Mouse (Mus musculus) kidney, embryonic 14.5 days (tissue): ENCODE data around the gene Dock8. TPM values are rescaled to one million over a fixed set of nuclear protein-coding genes. Genes with fewer than 3 reads are reported as not detected.

Experiments
- ATAC-seq: fragments of 200-750 bp; cut with Nextera tagmentation; 2 replicates; pipeline ENCODE4 v1.8.0; 2017; ENCODE audit warnings: moderate number of reproducible peaks, mild to moderate bottlenecking, moderate TSS enrichment, moderate library complexity; ENCODE audit not compliant: low FRiP score, low TSS enrichment
- H3K27ac ChIP-seq: fragments of 300-500 bp; sonication (generic); 2 replicates; pipeline ENCODE4 v1.5.1; 2014; ENCODE audit warnings: low read depth, mild to moderate bottlenecking, low read length, moderate library complexity, mixed read lengths
- H3K27me3 ChIP-seq: fragments of 300-500 bp; sonication (generic); 2 replicates; pipeline ENCODE4 v1.6.1; 2014; ENCODE audit warnings: mild to moderate bottlenecking, low read length; ENCODE audit not compliant: control insufficient read depth, insufficient read depth
- H3K36me3 ChIP-seq: fragments of 300-500 bp; sonication (generic); 2 replicates; pipeline ENCODE4 v1.6.1; 2014; ENCODE audit warnings: low read length, mixed read lengths; ENCODE audit not compliant: control insufficient read depth, insufficient read depth
- H3K4me1 ChIP-seq: fragments of 300-500 bp; sonication (generic); 2 replicates; pipeline ENCODE4 v1.6.1; 2014; ENCODE audit warnings: low read length, mixed read lengths; ENCODE audit not compliant: control insufficient read depth, insufficient read depth
- H3K4me2 ChIP-seq: fragments of 300-500 bp; sonication (generic); replicated peaks from 2 replicates; pipeline ENCODE4 v1.6.1; 2014; ENCODE audit warnings: low read depth, mild to moderate bottlenecking, low read length
- H3K4me3 ChIP-seq: fragments of 300-500 bp; sonication (generic); 2 replicates; pipeline ENCODE4 v1.5.1; 2014; ENCODE audit warnings: mild to moderate bottlenecking, low read length
- H3K9ac ChIP-seq: fragments of 300-500 bp; sonication (generic); 2 replicates; pipeline ENCODE4 v1.6.1; 2014; ENCODE audit warnings: low read depth, mild to moderate bottlenecking, low read length, moderate library complexity
- H3K9me3 ChIP-seq: fragments of 300-500 bp; sonication (generic); 2 replicates; pipeline ENCODE4 v1.6.1; 2016; ENCODE audit warnings: low read length; ENCODE audit not compliant: control insufficient read depth
- WGBS: fragments of 180-500 bp; shearing (Covaris S2); extraction: QIAGEN DNeasy Blood & Tissue Kit; methylation state at CpG from one replicate; pipeline ENCODE4 v1.1.7; 2014; 5-methylcytosine and 5-hydroxymethylcytosine counted together
- polyA plus RNA-seq: library from polyadenylated mRNA; unstranded; fragments of >200 nt; fragmentation: Nextera tagmentation; extraction: Ambion mirVana; gene quantifications from 2 replicates; pipeline ENCODE4 v1.2.1, GENCODE M21; 2014

Dock8 gene
- polyA plus RNA-seq, 1 experiment from 2014 or later, result 4.9 TPM

DNA sequence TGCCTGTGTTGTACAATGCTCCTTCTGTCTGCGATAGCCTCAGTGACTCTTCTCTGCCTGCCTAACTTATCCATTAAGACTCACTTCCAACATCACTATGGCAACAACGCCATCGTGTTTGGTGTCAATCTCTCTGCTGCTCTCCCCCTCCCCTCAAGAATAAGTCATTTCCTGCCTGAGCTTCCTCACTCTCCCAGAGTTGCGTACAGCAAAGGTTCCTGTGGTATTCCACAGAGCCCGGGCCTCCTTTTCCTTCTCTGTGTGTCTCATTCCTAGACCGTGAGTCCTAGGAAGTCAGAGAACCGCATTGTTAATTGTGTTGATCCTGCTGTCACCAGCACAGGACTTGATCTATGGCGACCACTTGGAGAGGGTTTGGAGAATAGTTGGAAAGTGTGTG lies 4.4 kb upstream of the Dock8 start:
- Histone ChIP-seq H3K27ac (no peak overlapping the region), H3K4me3 (no peak overlapping the region), H3K36me3 (no peaks in the 10 kb centered on the region), H3K27me3 (peaks cover 12% of the 10 kb centered on the region), H3K4me2 (no peak overlapping the region), H3K9ac (no peak overlapping the region), H3K9me3 (no peaks in the 10 kb centered on the region), H3K4me1 (0 out of 2 replicates have a peak, but pooled peaks cover 3% of the 10 kb centered on the region)
- no peak for ATAC-seq
- WGBS, result 25% methylated on average over 8 of the region's 8 CpGs

DNA sequence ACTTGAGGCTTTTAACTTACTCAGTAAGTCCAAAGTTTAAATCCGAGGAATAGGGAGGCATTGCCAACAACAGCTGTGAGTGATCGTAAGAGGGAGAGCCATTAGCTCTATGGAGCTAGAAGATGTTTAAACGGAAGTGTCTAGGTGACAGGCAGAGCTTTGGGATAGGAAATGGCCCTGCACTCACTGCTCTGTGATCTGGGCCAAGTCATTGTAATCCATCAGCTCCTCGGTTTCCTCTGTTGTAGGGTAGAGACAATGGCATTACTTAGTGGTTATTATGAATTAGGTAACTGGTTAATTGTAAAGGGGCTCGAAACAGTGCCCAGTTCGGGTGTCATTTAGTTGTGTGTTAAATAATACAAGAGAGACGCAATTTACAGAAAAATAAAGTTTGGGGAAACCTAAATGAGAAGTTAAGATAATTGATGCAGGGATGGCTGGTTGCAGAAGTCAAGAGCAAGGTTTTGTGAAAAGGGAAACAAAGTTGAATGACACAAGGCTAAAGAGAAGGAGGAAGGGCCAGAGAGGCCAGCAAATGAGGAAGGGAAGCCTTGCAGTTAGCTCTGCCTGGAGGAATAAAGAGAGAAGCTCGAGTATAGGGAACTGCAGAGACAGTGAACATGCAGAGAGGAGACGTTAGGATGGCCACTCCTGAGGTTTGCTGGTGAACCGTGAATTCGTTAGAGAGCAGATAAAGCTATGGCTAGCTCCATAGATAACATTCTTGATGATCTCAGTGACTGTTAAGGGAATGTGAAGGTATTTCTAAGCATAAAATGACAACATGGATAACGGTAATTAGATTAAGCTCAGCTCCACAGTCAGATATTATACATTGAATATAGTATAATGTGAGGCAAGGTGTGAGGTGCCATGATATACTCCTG lies 2.3 kb upstream of the Dock8 start:
- 0 out of 2 replicates have a peak, but pooled peaks cover 10% of the 10 kb centered on the region for H3K4me1 ChIP-seq
- no peak overlapping the region for H3K27ac ChIP-seq
- H3K9me3 ChIP-seq, result no peaks in the 10 kb centered on the region
- peaks cover 30% of the 10 kb centered on the region for H3K27me3 ChIP-seq
- H3K36me3 ChIP-seq, result no peaks in the 10 kb centered on the region
- no peak overlapping the region for H3K4me2 ChIP-seq
- no peak overlapping the region for H3K4me3 ChIP-seq
- 66% methylated on average over 12 of the region's 12 CpGs for WGBS
- no peak for ATAC-seq
- H3K9ac ChIP-seq, result no peak overlapping the region

DNA sequence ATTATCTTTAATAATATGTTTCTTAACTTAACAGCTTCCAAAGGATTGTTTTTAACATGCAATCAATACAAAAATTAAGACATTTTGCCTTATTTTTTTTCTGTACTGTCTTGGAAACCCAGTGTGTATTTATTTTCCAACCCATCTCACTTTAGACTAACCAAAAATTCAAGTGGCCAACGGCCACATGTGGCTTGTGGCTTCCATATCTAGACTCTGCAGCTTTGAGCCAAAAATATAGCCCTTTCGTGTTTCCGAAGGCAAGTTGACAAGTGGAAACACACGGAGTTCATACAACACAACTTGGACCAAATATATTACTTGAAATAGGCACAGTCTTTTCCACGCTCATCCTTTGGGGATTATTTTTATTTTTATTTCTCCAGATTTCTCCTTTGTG lies 773 bp upstream of the Dock8 start:
- ATAC-seq, result no peak
- H3K4me1 ChIP-seq, result 0 out of 2 replicates have a peak, but pooled peaks cover 10% of the 10 kb centered on the region
- no peak overlapping the region for H3K4me2 ChIP-seq
- H3K9ac ChIP-seq, result no peak overlapping the region
- no peaks in the 10 kb centered on the region for H3K9me3 ChIP-seq
- no peak overlapping the region for H3K4me3 ChIP-seq
- H3K27ac ChIP-seq, result no peak overlapping the region
- 81% methylated on average over 5 of the region's 5 CpGs for WGBS
- H3K27me3 ChIP-seq, result peaks cover 34% of the 10 kb centered on the region
- H3K36me3 ChIP-seq, result no peaks in the 10 kb centered on the region

DNA sequence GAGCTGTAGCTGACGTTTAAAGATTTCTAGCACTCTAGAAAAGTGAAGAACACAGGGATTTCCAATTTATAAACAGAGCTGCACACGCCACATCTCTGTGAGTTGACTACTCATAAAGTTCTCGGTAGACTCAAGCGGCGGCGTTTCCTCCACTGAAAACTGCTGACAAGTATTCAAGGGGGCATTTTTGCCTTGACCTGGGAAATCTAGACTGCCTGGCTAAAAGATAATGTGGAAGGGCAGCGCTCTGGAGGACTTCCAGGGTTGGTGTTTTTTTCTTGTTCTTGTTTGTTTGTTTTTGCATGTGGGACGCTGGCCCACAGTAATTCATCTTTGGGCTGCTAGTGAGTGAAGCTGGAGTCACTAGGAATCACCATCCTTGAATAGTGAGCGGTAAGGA lies 819 bp downstream of the Dock8 start:
- H3K9ac ChIP-seq, result no peak overlapping the region
- no peak for ATAC-seq
- peaks cover 34% of the 10 kb centered on the region for H3K27me3 ChIP-seq
- H3K36me3 ChIP-seq, result no peaks in the 10 kb centered on the region
- no peak overlapping the region for H3K27ac ChIP-seq
- H3K4me2 ChIP-seq, result peak overlapping the region; percentile 84
- H3K4me3 ChIP-seq, result peak overlapping the region; percentile 73
- 19% methylated on average over 9 of the region's 9 CpGs for WGBS
- no peaks in the 10 kb centered on the region for H3K9me3 ChIP-seq
- peaks cover 10% of the 10 kb centered on the region; the same call in 1 of the 2 replicates for H3K4me1 ChIP-seq

GRCm38 (mm10) chr19:25002032-25002431 lies 2.7 kb downstream of the Dock8 start:
- no peak for ATAC-seq
- Histone ChIP-seq H3K4me3 (no peak overlapping the region), H3K9ac (no peak overlapping the region), H3K9me3 (no peaks in the 10 kb centered on the region), H3K4me2 (no peak overlapping the region), H3K27me3 (peaks cover 34% of the 10 kb centered on the region), H3K4me1 (peaks cover 10% of the 10 kb centered on the region; the same call in 1 of the 2 replicates), H3K36me3 (no peaks in the 10 kb centered on the region), H3K27ac (no peak overlapping the region)
- WGBS, result 88% methylated on average over 6 of the region's 6 CpGs

DNA sequence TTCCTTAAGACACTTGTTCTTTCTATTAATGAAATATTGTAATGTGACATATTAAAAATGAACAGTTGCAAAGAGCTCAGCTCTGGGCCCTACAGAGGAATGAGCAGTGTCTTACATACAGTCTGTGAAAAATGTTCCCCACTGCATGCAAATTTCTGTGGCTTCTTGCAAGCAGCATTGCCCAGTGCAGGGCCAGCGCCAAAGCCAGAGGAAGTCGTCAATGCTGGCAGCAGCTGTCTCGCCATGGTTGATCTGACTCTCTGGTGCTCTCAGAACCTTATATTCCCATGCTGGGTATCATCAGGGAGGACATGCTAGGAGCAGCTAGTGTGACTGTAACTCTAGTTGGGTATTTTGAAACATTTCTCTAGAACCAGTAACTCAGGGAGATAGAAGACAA lies 3.5 kb downstream of the Dock8 start:
- no peak overlapping the region for H3K27ac ChIP-seq
- H3K9me3 ChIP-seq, result no peaks in the 10 kb centered on the region
- H3K4me3 ChIP-seq, result no peak overlapping the region
- H3K27me3 ChIP-seq, result peaks cover 34% of the 10 kb centered on the region
- no peak for ATAC-seq
- no peaks in the 10 kb centered on the region for H3K36me3 ChIP-seq
- peaks cover 10% of the 10 kb centered on the region; the same call in 1 of the 2 replicates for H3K4me1 ChIP-seq
- no peak overlapping the region for H3K9ac ChIP-seq
- H3K4me2 ChIP-seq, result no peak overlapping the region
- WGBS, result 83% methylated on average over 3 of the region's 3 CpGs

GRCm38 (mm10) chr19:25003810-25004209 lies 4.5 kb downstream of the Dock8 start:
- Histone ChIP-seq H3K36me3 (no peaks in the 10 kb centered on the region), H3K27me3 (peaks cover 31% of the 10 kb centered on the region), H3K9ac (no peak overlapping the region), H3K27ac (no peak overlapping the region), H3K4me2 (no peak overlapping the region), H3K4me3 (no peak overlapping the region), H3K4me1 (peaks cover 10% of the 10 kb centered on the region; the same call in 1 of the 2 replicates), H3K9me3 (no peaks in the 10 kb centered on the region)
- 69% methylated on average over 4 of the region's 4 CpGs for WGBS
- ATAC-seq, result no peak

DNA sequence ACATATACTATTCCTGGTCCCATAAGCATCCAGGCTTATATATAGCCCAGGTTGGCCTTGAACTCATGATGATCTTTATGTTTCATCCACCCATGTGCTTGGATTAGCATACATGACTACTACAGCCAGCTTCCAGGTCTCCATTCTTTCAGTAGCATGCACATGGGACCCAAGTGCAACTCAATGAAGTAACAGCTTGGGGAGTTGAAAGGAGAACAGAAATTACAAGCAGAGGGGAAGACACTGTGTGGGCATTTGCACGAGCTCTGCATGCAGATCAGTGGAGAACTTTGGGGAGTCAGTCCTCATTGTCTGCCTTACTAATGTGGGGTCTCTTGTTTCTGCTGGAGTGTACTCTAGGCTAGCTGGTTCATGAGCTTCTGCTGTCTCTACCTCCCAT lies 7.4 kb downstream of the Dock8 start:
- H3K4me3 ChIP-seq, result no peak overlapping the region
- no peak overlapping the region for H3K4me2 ChIP-seq
- H3K27me3 ChIP-seq, result peaks cover 7% of the 10 kb centered on the region; the same call in 1 of the 2 replicates
- ATAC-seq, result no peak
- WGBS, result 84% methylated on average over 1 of the region's 1 CpGs
- no peaks in the 10 kb centered on the region for H3K36me3 ChIP-seq
- no peaks in the 10 kb centered on the region for H3K9me3 ChIP-seq
- H3K4me1 ChIP-seq, result no peaks in the 10 kb centered on the region; the same call in 1 of the 2 replicates
- no peak overlapping the region for H3K9ac ChIP-seq
- no peak overlapping the region for H3K27ac ChIP-seq

DNA sequence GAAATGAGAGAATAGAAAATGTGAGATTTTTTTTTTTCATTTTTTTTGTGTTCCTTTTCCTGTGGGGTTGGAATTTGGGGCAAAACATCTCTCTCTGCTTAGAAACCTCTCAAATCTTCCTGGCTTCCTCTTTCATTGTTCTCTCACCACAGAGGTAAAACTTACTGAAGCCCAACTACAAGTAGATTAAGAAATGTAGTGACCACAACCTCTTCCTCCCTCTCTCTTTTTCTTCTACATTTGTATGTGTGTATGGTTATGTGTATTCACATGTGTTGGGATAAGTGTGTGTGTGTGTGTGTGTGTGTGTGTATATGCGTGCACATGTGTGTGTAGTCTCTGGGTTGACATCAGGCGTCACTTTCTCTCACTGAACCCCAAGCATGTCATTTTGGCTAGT lies 9.2 kb downstream of the Dock8 start:
- Histone ChIP-seq H3K27me3 (no peaks in the 10 kb centered on the region), H3K4me3 (no peak overlapping the region), H3K27ac (no peak overlapping the region), H3K9me3 (no peaks in the 10 kb centered on the region), H3K4me1 (no peaks in the 10 kb centered on the region; the same call in 1 of the 2 replicates), H3K9ac (no peak overlapping the region), H3K36me3 (no peaks in the 10 kb centered on the region), H3K4me2 (no peak overlapping the region)
- WGBS, result 89% methylated on average over 2 of the region's 2 CpGs
- ATAC-seq, result no peak
